Mouse (Mus musculus) cerebellum, adult 2 months (tissue): ENCODE data around the gene Cc2d2a. TPM values are rescaled to one million over a fixed set of nuclear protein-coding genes. Genes with fewer than 3 reads are reported as not detected.

ENCODE experiments used
- DNase-seq, 2 experiments: peaks; one replicate each; pipeline ENCODE4 v3.0.0; 2021
- H3K27ac ChIP-seq: fragments of 200-500 bp; 2 replicates; pipeline ENCODE4 v1.5.1; 2012; ENCODE audit warnings: low read length, control low read depth, inconsistent platforms; ENCODE audit not compliant: insufficient read depth
- H3K27me3 ChIP-seq: fragments of 200-500 bp; 2 replicates; pipeline ENCODE4 v1.6.1; 2012; ENCODE audit warnings: inconsistent platforms, mild to moderate bottlenecking, low read length, moderate library complexity; ENCODE audit not compliant: control insufficient read depth, insufficient read depth
- H3K4me1 ChIP-seq: fragments of 200-500 bp; 2 replicates; pipeline ENCODE4 v1.6.1; 2011; ENCODE audit warnings: low read length; ENCODE audit not compliant: control insufficient read depth, insufficient read depth
- H3K4me3 ChIP-seq: fragments of 200-500 bp; replicated peaks from 2 replicates; pipeline ENCODE3; 2011; ENCODE audit warnings: mild to moderate bottlenecking, low read depth, low read length, control low read depth; ENCODE audit not compliant: insufficient read depth
- CTCF ChIP-seq: fragments of 200-500 bp; IDR thresholded peaks from 2 replicates; pipeline ENCODE4 v1.5.1; 2011; ENCODE audit warnings: low read depth, mild to moderate bottlenecking, control low read depth, low read length, moderate library complexity, borderline replicate concordance; ENCODE audit not compliant: insufficient read depth
- POLR2A ChIP-seq: fragments of 200-500 bp; IDR thresholded peaks from 2 replicates; pipeline ENCODE4 v1.6.1; 2011; ENCODE audit warnings: low read length, control low read depth, borderline replicate concordance; ENCODE audit not compliant: insufficient read depth
- WGBS: fragments of 180-500 bp; shearing (Covaris S2); methylation state at CpG from one replicate; pipeline ENCODE4 v1.1.7; 2018; 5-methylcytosine and 5-hydroxymethylcytosine counted together
- polyA plus RNA-seq: library from polyadenylated mRNA; depleted of rRNA; stranded (reverse); fragments of >200 nt; gene quantifications from 2 replicates; pipeline ENCODE4 v1.2.3, GENCODE M21; 2012

The Cc2d2a gene
- polyA plus RNA-seq, 1 experiment: 15.4 TPM

GRCm38 (mm10) chr5:43697133-43697532 is 35.0 kb downstream of the Cc2d2a start:
- no peak overlapping the region for H3K27ac ChIP-seq
- DNase-seq: no peak
- TF ChIP-seq POLR2A: no peak
- no peak for TF ChIP-seq CTCF
- WGBS: 64% methylated on average over 3 of the region's 3 CpGs
- H3K4me1 ChIP-seq: no peaks in the 10 kb centered on the region
- H3K27me3 ChIP-seq: no peaks in the 10 kb centered on the region
- H3K4me3 ChIP-seq: no peak overlapping the region

GRCm38 (mm10) chr5:43699240-43699639 is 37.1 kb downstream of the Cc2d2a start:
- no peak for DNase-seq
- TF ChIP-seq CTCF: no peak
- no peak for TF ChIP-seq POLR2A
- no peaks in the 10 kb centered on the region for H3K27me3 ChIP-seq
- no peak overlapping the region for H3K4me3 ChIP-seq
- H3K27ac ChIP-seq: no peak overlapping the region
- H3K4me1 ChIP-seq: no peaks in the 10 kb centered on the region

GRCm38 (mm10) chr5:43721538-43722451 is 59.6 kb downstream of the Cc2d2a start:
- Histone ChIP-seq H3K4me1 (no peaks in the 10 kb centered on the region), H3K27me3 (no peaks in the 10 kb centered on the region), H3K27ac (no peak overlapping the region), H3K4me3 (no peak overlapping the region)
- no peak for TF ChIP-seq POLR2A
- TF ChIP-seq CTCF: no peak
- DNase-seq: no peak
- 85% methylated on average over 5 of the region's 5 CpGs for WGBS

GRCm38 (mm10) chr5:43722452-43722783 is 60.3 kb downstream of the Cc2d2a start:
- WGBS: 95% methylated on average over 6 of the region's 6 CpGs
- Histone ChIP-seq H3K4me1 (no peaks in the 10 kb centered on the region), H3K27ac (no peak overlapping the region), H3K27me3 (no peaks in the 10 kb centered on the region), H3K4me3 (no peak overlapping the region)
- TF ChIP-seq CTCF (no peak), POLR2A (no peak)
- DNase-seq: no peak

- no peak overlapping the region for H3K27ac ChIP-seq
- 84% methylated on average over 7 of the region's 7 CpGs for WGBS
- DNase-seq: no peak
- no peaks in the 10 kb centered on the region for H3K4me1 ChIP-seq
- H3K4me3 ChIP-seq: no peak overlapping the region
- H3K27me3 ChIP-seq: no peaks in the 10 kb centered on the region
- no peak for TF ChIP-seq CTCF
- TF ChIP-seq POLR2A: no peak
Observed at GRCm38 (mm10) chr5:43723830-43724229, 61.7 kb downstream of the Cc2d2a start.

GRCm38 (mm10) chr5:43728375-43729165 is 66.4 kb downstream of the Cc2d2a start:
- no peak overlapping the region for H3K27ac ChIP-seq
- no peaks in the 10 kb centered on the region for H3K27me3 ChIP-seq
- no peak overlapping the region for H3K4me3 ChIP-seq
- no peak for TF ChIP-seq CTCF
- TF ChIP-seq POLR2A: no peak
- H3K4me1 ChIP-seq: no peaks in the 10 kb centered on the region
- DNase-seq: no peak
- WGBS: 85% methylated on average over 11 of the region's 11 CpGs

GRCm38 (mm10) chr5:43732381-43732780 is 70.2 kb downstream of the Cc2d2a start:
- 71% methylated on average over 8 of the region's 8 CpGs for WGBS
- H3K4me3 ChIP-seq: no peak overlapping the region
- H3K27ac ChIP-seq: no peak overlapping the region
- DNase-seq: no peak
- no peaks in the 10 kb centered on the region for H3K27me3 ChIP-seq
- no peak for TF ChIP-seq POLR2A
- no peak for TF ChIP-seq CTCF
- no peaks in the 10 kb centered on the region for H3K4me1 ChIP-seq

GRCm38 (mm10) chr5:43744187-43744586 is 82.0 kb downstream of the Cc2d2a start:
- TF ChIP-seq POLR2A (no peak), CTCF (no peak)
- Histone ChIP-seq H3K27me3 (no peaks in the 10 kb centered on the region), H3K4me3 (no peak overlapping the region), H3K4me1 (no peaks in the 10 kb centered on the region), H3K27ac (no peak overlapping the region)
- 94% methylated on average over 1 of the region's 1 CpGs for WGBS
- DNase-seq: no peak
